ENCODE assay signal across 19 mouse cellular contexts in the genomic region with DNA sequence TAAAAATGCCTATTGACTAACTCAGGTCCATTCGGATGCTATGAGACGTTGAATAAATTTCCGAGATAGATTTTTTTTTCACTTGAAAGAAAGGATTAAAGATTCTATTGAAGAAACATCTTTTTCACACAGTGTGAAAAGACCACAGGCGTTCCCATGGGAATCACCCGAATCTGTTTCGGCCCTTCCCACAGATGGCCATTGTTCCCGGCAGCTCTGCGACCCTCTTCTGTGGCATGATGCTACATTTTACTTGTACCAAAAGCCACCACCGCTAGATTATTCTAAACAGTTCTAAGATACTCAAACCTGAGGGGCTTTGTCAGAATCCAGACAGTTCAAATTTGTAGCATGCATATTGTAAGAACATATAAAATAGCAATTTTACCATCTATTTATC. TPM values are rescaled to one million over a fixed set of nuclear protein-coding genes. Genes with fewer than 3 reads are reported as not detected.
DNase-seq lines count a peak whose midpoint lies in the region; ATAC-seq and TF ChIP-seq lines count a peak whose summit lies in the region.
"Had no signal": no experiment of that assay in that cellular context is flagged by ENCODE, and none has a peak within 500 bp of the region (broad histone marks: within the 10 kb centered on the region; RNA-seq: fewer than 3 reads in every experiment).

No protein-coding gene starts in this region.

- peak overlapping the region; percentile 86; the same call in 1 of the 2 replicates for H3K27ac ChIP-seq in hindbrain, embryonic 10.5 days
- H3K27ac ChIP-seq in hindbrain, embryonic 13.5 days, result no peak overlapping the region
- peak overlapping the region; percentile 12; the same call in 1 of the 2 replicates for H3K27ac ChIP-seq in midbrain, embryonic 11.5 days (ENCODE audit: low read depth, low read length)
- H3K27ac ChIP-seq in thymus, adult 2 months (ENCODE audit: control insufficient read depth, insufficient read depth, low read length), result no peak overlapping the region
- H3K27ac ChIP-seq: embryonic facial prominence, embryonic 12.5 days; heart, embryonic 10.5 days; limb, embryonic 10.5 days; liver, embryonic 13.5 days; stomach, postnatal 0 days had no signal

- H3K9ac ChIP-seq in hindbrain, embryonic 13.5 days, result no peak overlapping the region
- H3K9ac ChIP-seq in midbrain, embryonic 11.5 days (ENCODE audit: low read length), result no peak overlapping the region
- H3K9ac ChIP-seq: embryonic facial prominence, embryonic 12.5 days; liver, embryonic 13.5 days had no signal

- no peaks in the 10 kb centered on the region for H3K9me3 ChIP-seq in hindbrain, embryonic 10.5 days
- no peaks in the 10 kb centered on the region for H3K9me3 ChIP-seq in hindbrain, embryonic 13.5 days
- no peaks in the 10 kb centered on the region for H3K9me3 ChIP-seq in midbrain, embryonic 11.5 days (ENCODE audit: control insufficient read depth, low read length)
- H3K9me3 ChIP-seq: embryonic facial prominence, embryonic 12.5 days; heart, embryonic 10.5 days; limb, embryonic 10.5 days; liver, embryonic 13.5 days had no signal

- H3K4me1 ChIP-seq in hindbrain, embryonic 10.5 days (replicated peaks), result peaks cover 35% of the 10 kb centered on the region
- H3K4me1 ChIP-seq in hindbrain, embryonic 13.5 days (replicated peaks), result peaks cover 18% of the 10 kb centered on the region
- H3K4me1 ChIP-seq in midbrain, embryonic 11.5 days (ENCODE audit: control insufficient read depth, insufficient read depth, low read length), result peaks cover 29% of the 10 kb centered on the region
- no peaks in the 10 kb centered on the region for H3K4me1 ChIP-seq in thymus, adult 2 months (replicated peaks; ENCODE audit: control insufficient read depth, insufficient read depth, low read length)
- H3K4me1 ChIP-seq: liver, embryonic 13.5 days had no signal

- WGBS in hindbrain, embryonic 10.5 days, result 30% methylated on average over 9 of the region's 9 CpGs
- 21% methylated on average over 9 of the region's 9 CpGs for WGBS in hindbrain, embryonic 13.5 days
- 13% methylated on average over 9 of the region's 9 CpGs for WGBS in midbrain, embryonic 11.5 days
- 96% methylated on average over 9 of the region's 9 CpGs for WGBS in thymus, adult 2 months

- no peak overlapping the region for H3K4me2 ChIP-seq in hindbrain, embryonic 13.5 days
- peak overlapping the region; percentile 19; the same call in 1 of the 2 replicates for H3K4me2 ChIP-seq in midbrain, embryonic 11.5 days
- H3K4me2 ChIP-seq: embryonic facial prominence, embryonic 12.5 days; liver, embryonic 13.5 days had no signal

- no peaks in the 10 kb centered on the region for H3K36me3 ChIP-seq in hindbrain, embryonic 10.5 days
- H3K36me3 ChIP-seq in hindbrain, embryonic 13.5 days, result no peaks in the 10 kb centered on the region
- no peaks in the 10 kb centered on the region for H3K36me3 ChIP-seq in midbrain, embryonic 11.5 days (ENCODE audit: control insufficient read depth, insufficient read depth, low read length)
- H3K36me3 ChIP-seq in thymus, adult 2 months (ENCODE audit: control insufficient read depth, insufficient read depth, low read length), result no peaks in the 10 kb centered on the region
- H3K36me3 ChIP-seq: embryonic facial prominence, embryonic 12.5 days; heart, embryonic 10.5 days; limb, embryonic 10.5 days; liver, embryonic 13.5 days had no signal

- ATAC-seq in hindbrain, embryonic 13.5 days (ENCODE audit: low FRiP score), result no peak
- ATAC-seq in midbrain, embryonic 11.5 days (ENCODE audit: low FRiP score), result peak; percentile 81

- DNase-seq in hindbrain, embryonic 10.5 days (ENCODE audit: low spot score), result peak; percentile 27
- DNase-seq in retina, embryonic 14.5 days (ENCODE audit: low spot score), result peak; percentile 20
- DNase-seq in retina, postnatal 1 day, result no peak
- DNase-seq in midbrain, embryonic 11.5 days (ENCODE audit: low spot score, missing footprints), result peak; percentile 91
- no peak for DNase-seq in right cerebral cortex, postnatal 25 days
- no peak for DNase-seq in thymus, adult 2 months
- no peak for DNase-seq in Muller cell, postnatal 12 days (ENCODE audit: inconsistent ontology term)
- DNase-seq: adrenal gland, adult 8-10 months; cerebellum, adult 9-11 months; gastrocnemius, postnatal 14 days; heart, postnatal 4 days; liver, embryonic 13.5 days; thymus, postnatal 36 days had no signal

- TF ChIP-seq CTCF in thymus, adult 2 months (IDR thresholded peaks at IDR 0.05; ENCODE audit: borderline replicate concordance, control insufficient read depth, extremely low read depth, insufficient read depth, low read length, poor library complexity), result no peak

- no peak overlapping the region; the same call in 1 of the 2 replicates for H3K4me3 ChIP-seq in hindbrain, embryonic 10.5 days
- no peak overlapping the region for H3K4me3 ChIP-seq in hindbrain, embryonic 13.5 days
- no peak overlapping the region for H3K4me3 ChIP-seq in midbrain, embryonic 11.5 days (ENCODE audit: low read depth, low read length)
- H3K4me3 ChIP-seq in thymus, adult 2 months (ENCODE audit: control insufficient read depth, insufficient read depth, low read length), result no peak overlapping the region
- H3K4me3 ChIP-seq: embryonic facial prominence, embryonic 12.5 days; heart, embryonic 10.5 days; limb, embryonic 10.5 days; liver, embryonic 13.5 days had no signal

- TF ChIP-seq POLR2A in thymus, adult 2 months (IDR thresholded peaks at IDR 0.05; ENCODE audit: control insufficient read depth, extremely low read depth, insufficient read depth, low read length, poor library complexity), result no peak

- no peaks in the 10 kb centered on the region for H3K27me3 ChIP-seq in hindbrain, embryonic 10.5 days (ENCODE audit: insufficient read depth, poor library complexity, severe bottlenecking)
- H3K27me3 ChIP-seq in hindbrain, embryonic 13.5 days, result no peaks in the 10 kb centered on the region
- H3K27me3 ChIP-seq in midbrain, embryonic 11.5 days (ENCODE audit: control insufficient read depth, insufficient read depth, low read length), result no peaks in the 10 kb centered on the region
- no peaks in the 10 kb centered on the region for H3K27me3 ChIP-seq in thymus, adult 2 months (ENCODE audit: control insufficient read depth, insufficient read depth, low read length)
- H3K27me3 ChIP-seq: embryonic facial prominence, embryonic 12.5 days; liver, embryonic 13.5 days had no signal

RNA-seq across cellular contexts. Expression of a gene that starts 1.4 kb away (rescaled TPM):
- polyA plus RNA-seq in hindbrain, embryonic 10.5 days (2016; fragmentation: Nextera tagmentation; extraction: Ambion mirVana), result 9.3 and 11.4 TPM in 2 replicates
- 4.6 and 7.8 TPM in 2 replicates for polyA plus RNA-seq in hindbrain, embryonic 13.5 days (2015; fragmentation: Nextera tagmentation; extraction: Ambion mirVana)
- polyA plus RNA-seq in midbrain, embryonic 11.5 days (2014; fragmentation: Nextera tagmentation; extraction: Ambion mirVana), result 16.1 and 18.5 TPM in 2 replicates
- not detected in 2 replicates for polyA plus RNA-seq in thymus, adult 2 months (2012; rRNA removed)
- polyA plus RNA-seq: small intestine, adult 2 months had no signal

Comparison
In these comparisons a context has a peak if more than half of its experiments do, and no peak if none do; other contexts are left out.
1. DNase-seq: peak in hindbrain, embryonic 10.5 days (single experiment), retina, embryonic 14.5 days (single experiment) and midbrain, embryonic 11.5 days (single experiment); none in retina, postnatal 1 day (single experiment), right cerebral cortex, postnatal 25 days (single experiment), thymus, adult 2 months (single experiment) and Muller cell, postnatal 12 days (single experiment).
2. H3K27ac ChIP-seq: peak in hindbrain, embryonic 10.5 days (single experiment) and midbrain, embryonic 11.5 days (single experiment); none in hindbrain, embryonic 13.5 days (single experiment) and thymus, adult 2 months (single experiment).